Mouse (Mus musculus): ENCODE measurements around the gene Aldh1l1.

DNA sequence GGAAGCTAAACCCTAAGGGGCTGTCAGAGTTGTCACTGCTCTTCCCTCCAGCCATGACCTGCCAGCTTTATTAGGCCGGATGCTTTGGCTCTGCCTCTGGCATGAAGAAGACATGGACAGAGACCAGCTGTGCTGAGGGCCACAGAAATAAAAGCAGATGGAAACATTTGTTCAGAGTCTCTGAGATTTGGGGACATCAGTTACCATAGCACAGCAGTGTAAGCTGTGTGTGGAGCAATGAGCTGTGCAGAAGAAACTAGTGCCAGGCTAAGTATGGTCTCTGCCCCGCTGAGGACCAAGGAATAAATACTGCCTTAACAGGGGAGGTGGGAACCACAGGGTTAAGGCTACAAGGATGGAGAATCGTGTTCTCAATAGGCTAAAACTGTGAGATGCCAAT lies 50.6 kb downstream of the Aldh1l1 start:
- TF ChIP-seq CHD2 (IDR thresholded peaks at IDR 0.05; ENCODE audit: low read length) (no peak), ZNF384 (IDR thresholded peaks at IDR 0.05; ENCODE audit: low read depth, low read length) (no peak), USF1 (IDR thresholded peaks at IDR 0.05; ENCODE audit: low read depth, low read length) (no peak), POLR2A (IDR thresholded peaks at IDR 0.05; ENCODE audit: control insufficient read depth in 1 of 2, insufficient read depth in 1 of 2, low read depth in 1 of 2, low read length in 2 of 2, poor library complexity in 1 of 2) (no peak), CTCF (IDR thresholded peaks at IDR 0.05 in 2 of 3, conservative IDR thresholded peaks at IDR 0.05 in 1 of 3; ENCODE audit: control insufficient read depth in 1 of 3, insufficient read depth in 1 of 3, low read depth in 2 of 3, low read length in 3 of 3, poor library complexity in 1 of 3, severe bottlenecking in 1 of 3) (no peak), CHD1 (IDR thresholded peaks at IDR 0.05; ENCODE audit: low read depth, low read length) (no peak), EP300 (IDR thresholded peaks at IDR 0.05; ENCODE audit: low read depth in 1 of 2, low read length in 2 of 2) (no peak), POLR2AphosphoS5 (IDR thresholded peaks at IDR 0.05; ENCODE audit: borderline replicate concordance, low read depth, low read length) (no peak), RAD21 (IDR thresholded peaks at IDR 0.05; ENCODE audit: low read depth, low read length) (no peak), TBP (IDR thresholded peaks at IDR 0.05; ENCODE audit: low read depth, low read length) (no peak), KAT2A (conservative IDR thresholded peaks at IDR 0.05; ENCODE audit: low read depth, low read length) (no peak), SIN3A (IDR thresholded peaks at IDR 0.05; ENCODE audit: low read length) (no peak), E2F4 (IDR thresholded peaks at IDR 0.05; ENCODE audit: borderline replicate concordance, low read depth, low read length) (no peak), MYC (IDR thresholded peaks at IDR 0.05; ENCODE audit: low read depth, low read length) (no peak)
